Mouse (Mus musculus) B cell, adult 62 days (primary cell): ENCODE results near the gene Rfk. TPM values are rescaled to one million over a fixed set of nuclear protein-coding genes. Genes with fewer than 3 reads are reported as not detected.

ENCODE experiments used
- total RNA-seq: library from RNA; stranded (reverse); gene quantifications from 4 replicates; pipeline ENCODE4 v1.2.4, GENCODE M21; 2023

Rfk gene
- total RNA-seq, result 82.7 to 90.7 TPM (median 86.9 TPM) in 4 replicates

DNA sequence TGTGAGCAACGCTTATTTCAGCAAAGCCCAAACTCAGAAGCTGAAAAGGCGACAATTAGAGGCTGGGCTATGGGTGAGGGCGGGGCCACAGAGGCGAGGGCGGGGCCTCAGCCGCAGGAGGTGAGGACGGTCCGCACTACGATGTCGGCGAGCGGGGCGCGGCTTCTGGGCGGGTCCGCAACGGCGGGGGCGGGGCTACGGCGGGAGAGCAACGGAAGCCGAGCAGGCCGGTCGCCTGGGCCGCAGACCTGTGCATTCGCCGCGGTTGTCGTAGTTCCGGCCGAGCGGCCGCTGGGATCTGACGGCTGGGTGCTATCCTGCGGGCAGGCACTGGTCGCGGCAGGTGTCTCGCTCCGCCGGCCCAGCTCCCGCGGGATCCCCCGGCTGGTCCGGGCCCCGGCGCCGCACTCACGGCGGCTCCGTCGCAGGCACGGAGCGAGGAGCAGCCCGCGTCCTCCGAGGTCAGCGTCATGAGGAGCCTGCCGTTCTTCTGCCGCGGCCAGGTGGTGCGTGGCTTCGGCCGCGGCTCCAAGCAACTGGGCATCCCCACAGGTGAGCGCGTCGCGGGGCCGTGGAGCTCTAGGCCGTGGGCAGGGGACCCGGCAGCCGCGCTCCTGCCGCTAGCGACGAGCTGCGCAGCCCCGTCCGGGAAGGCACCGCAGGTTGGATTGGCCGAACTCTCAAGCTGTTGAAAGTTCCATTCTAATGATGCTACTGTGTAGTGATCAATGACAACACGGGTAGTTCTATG lies at the start of gene Rfk:
Gene Rfk, plus strand, starts transcription at position 203 of the 751 bp plus-strand sequence.

DNA sequence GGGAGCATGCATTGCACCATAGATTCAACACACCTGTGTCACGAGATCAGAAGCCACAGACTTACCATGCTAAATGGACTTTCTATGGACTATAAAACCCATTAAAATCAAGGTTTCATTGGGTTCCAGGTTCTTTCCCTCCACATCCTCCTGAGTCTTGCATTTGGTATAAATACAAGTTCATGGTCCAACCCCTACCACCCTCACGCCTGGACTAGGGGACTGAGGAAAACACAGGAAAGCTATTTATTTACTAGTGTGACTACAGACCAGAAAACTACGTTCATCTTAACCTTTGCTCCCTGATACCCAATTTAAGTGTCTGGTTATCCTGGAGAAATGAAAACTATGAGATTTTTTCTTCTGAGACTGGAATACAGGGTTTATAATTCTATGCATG lies 21.1 kb upstream of the Rfk start, which contains the start of gene Gcnt1:
Gene Gcnt1, minus strand, starts transcription at position 144 of the 400 bp plus-strand sequence.

Other genes starting within 250 kb of the Rfk start
- 40.3 to 48.1 TPM (median 45.5 TPM) in 4 replicates for gene Gcnt1, start 21.2 kb upstream of the Rfk start, total RNA-seq